Mouse (Mus musculus) intestine, postnatal 0 days (tissue): ENCODE results near the gene A930033H14Rik. TPM values are rescaled to one million over a fixed set of nuclear protein-coding genes. Genes with fewer than 3 reads are reported as not detected.

Source experiments
- ATAC-seq: fragments of 200-750 bp; cut with Nextera tagmentation; 2 replicates; pipeline ENCODE4 v1.8.0; 2017; ENCODE audit warnings: mild to moderate bottlenecking, moderate TSS enrichment, moderate library complexity
- H3K27ac ChIP-seq: fragments of 300-500 bp; sonication (generic); 2 replicates; pipeline ENCODE4 v1.5.1; 2014; ENCODE audit warnings: mild to moderate bottlenecking, low read depth, low read length, moderate library complexity
- H3K27me3 ChIP-seq: fragments of 300-500 bp; sonication (generic); replicated peaks from 2 replicates; pipeline ENCODE4 v1.6.1; 2014; ENCODE audit warnings: low read length, mixed read lengths; ENCODE audit not compliant: control insufficient read depth, insufficient read depth
- H3K36me3 ChIP-seq: fragments of 300-500 bp; sonication (generic); 2 replicates; pipeline ENCODE4 v1.6.1; 2014; ENCODE audit warnings: mild to moderate bottlenecking, moderate library complexity; ENCODE audit not compliant: control insufficient read depth, insufficient read depth
- H3K4me1 ChIP-seq: fragments of 300-500 bp; sonication (generic); replicated peaks from 2 replicates; pipeline ENCODE4 v1.6.1; 2014; ENCODE audit warnings: antibody characterized with exemption, low read length, mixed read lengths; ENCODE audit not compliant: control insufficient read depth, insufficient read depth
- H3K4me2 ChIP-seq: fragments of 300-500 bp; sonication (generic); replicated peaks from 2 replicates; pipeline ENCODE4 v1.6.1; 2014; ENCODE audit warnings: low read depth, mild to moderate bottlenecking, moderate library complexity
- H3K4me3 ChIP-seq: fragments of 300-500 bp; sonication (generic); 2 replicates; pipeline ENCODE4 v1.5.1; 2014; ENCODE audit warnings: low read depth, low read length
- H3K9ac ChIP-seq: fragments of 300-500 bp; sonication (generic); 2 replicates; pipeline ENCODE4 v1.6.1; 2014; ENCODE audit warnings: mild to moderate bottlenecking, low read depth, low read length
- H3K9me3 ChIP-seq: fragments of 300-500 bp; sonication (generic); 2 replicates; pipeline ENCODE4 v1.6.1; 2016; ENCODE audit warnings: mixed run types; ENCODE audit not compliant: control insufficient read depth
- CTCF ChIP-seq: sonication (generic); IDR thresholded peaks from 2 replicates; pipeline ENCODE4 v1.5.1; 2016; ENCODE audit warnings: low read depth, mild to moderate bottlenecking, control low read depth, antibody characterized with exemption, moderate library complexity
- WGBS: fragments of 180-500 bp; shearing (Covaris S2); extraction: QIAGEN DNeasy Blood & Tissue Kit; methylation state at CpG from one replicate; pipeline ENCODE4 v1.1.7; 2014; 5-methylcytosine and 5-hydroxymethylcytosine counted together
- polyA plus RNA-seq: library from polyadenylated mRNA; unstranded; fragments of >200 nt; fragmentation: Nextera tagmentation; extraction: Ambion mirVana; gene quantifications from 2 replicates; pipeline ENCODE4 v1.2.1, GENCODE M21; 2015

The A930033H14Rik gene
- polyA plus RNA-seq, 1 experiment from 2014 or later: 1.0 TPM

- no peak overlapping the region for H3K27ac ChIP-seq
- H3K36me3 ChIP-seq: no peaks in the 10 kb centered on the region
- TF ChIP-seq CTCF: peak; percentile 79
- 46% methylated on average over 7 of the region's 7 CpGs for WGBS
- no peaks in the 10 kb centered on the region for H3K9me3 ChIP-seq
- ATAC-seq: no peak
- H3K4me3 ChIP-seq: no peak overlapping the region
- no peak overlapping the region for H3K9ac ChIP-seq
- H3K27me3 ChIP-seq: no peaks in the 10 kb centered on the region
- 0 out of 2 replicates have a peak, but pooled peaks cover 2% of the 10 kb centered on the region for H3K4me1 ChIP-seq
- H3K4me2 ChIP-seq: no peak overlapping the region
Measured at GRCm38 (mm10) chr10:69165125-69165524, 47.8 kb downstream of the A930033H14Rik start.

GRCm38 (mm10) chr10:69163216-69163615 lies 49.7 kb downstream of the A930033H14Rik start:
- ATAC-seq: no peak
- Histone ChIP-seq H3K9ac (no peak overlapping the region), H3K4me1 (0 out of 2 replicates have a peak, but pooled peaks cover 2% of the 10 kb centered on the region), H3K27ac (no peak overlapping the region), H3K9me3 (no peaks in the 10 kb centered on the region), H3K36me3 (no peaks in the 10 kb centered on the region), H3K4me3 (no peak overlapping the region), H3K4me2 (no peak overlapping the region), H3K27me3 (no peaks in the 10 kb centered on the region)
- WGBS: 78% methylated on average over 5 of the region's 5 CpGs
- no peak for TF ChIP-seq CTCF

GRCm38 (mm10) chr10:69162577-69162976 lies 50.3 kb downstream of the A930033H14Rik start:
- H3K36me3 ChIP-seq: no peaks in the 10 kb centered on the region
- H3K4me2 ChIP-seq: no peak overlapping the region
- H3K4me3 ChIP-seq: no peak overlapping the region
- WGBS: 78% methylated on average over 5 of the region's 5 CpGs
- TF ChIP-seq CTCF: no peak
- H3K27ac ChIP-seq: no peak overlapping the region
- no peak overlapping the region for H3K9ac ChIP-seq
- no peaks in the 10 kb centered on the region for H3K4me1 ChIP-seq
- H3K9me3 ChIP-seq: no peaks in the 10 kb centered on the region
- ATAC-seq: no peak
- H3K27me3 ChIP-seq: no peaks in the 10 kb centered on the region

- Histone ChIP-seq H3K9me3 (no peaks in the 10 kb centered on the region), H3K27ac (no peak overlapping the region), H3K27me3 (no peaks in the 10 kb centered on the region), H3K9ac (no peak overlapping the region), H3K4me2 (no peak overlapping the region), H3K36me3 (no peaks in the 10 kb centered on the region), H3K4me3 (no peak overlapping the region), H3K4me1 (no peaks in the 10 kb centered on the region)
- 92% methylated on average over 3 of the region's 3 CpGs for WGBS
- no peak for ATAC-seq
- no peak for TF ChIP-seq CTCF
Measured at GRCm38 (mm10) chr10:69161503-69161902, 51.4 kb downstream of the A930033H14Rik start.

- 60% methylated on average over 2 of the region's 2 CpGs for WGBS
Measured at GRCm38 (mm10) chr10:69160877-69161276, 52.0 kb downstream of the A930033H14Rik start.

More at GRCm38 (mm10) chr10:69160877-69161276, 52.0 kb downstream of the A930033H14Rik start:
- Histone ChIP-seq H3K4me3 (no peak overlapping the region), H3K9me3 (no peaks in the 10 kb centered on the region), H3K4me2 (no peak overlapping the region), H3K9ac (no peak overlapping the region), H3K27ac (no peak overlapping the region), H3K36me3 (no peaks in the 10 kb centered on the region), H3K4me1 (no peaks in the 10 kb centered on the region), H3K27me3 (no peaks in the 10 kb centered on the region)
- no peak for TF ChIP-seq CTCF
- peak; percentile 57; the same call in 1 of the 2 replicates for ATAC-seq

Other genes starting within 250 kb of the A930033H14Rik start
- gene Rhobtb1, start 61.7 kb downstream of the A930033H14Rik start, polyA plus RNA-seq: 11.3 and 13.2 TPM in 2 replicates
- gene Cdk1, start 139.8 kb upstream of the A930033H14Rik start, polyA plus RNA-seq: 100 and 133 TPM in 2 replicates
- 21.6 and 30.6 TPM in 2 replicates for gene Ank3, start 185.7 kb upstream of the A930033H14Rik start, polyA plus RNA-seq